Mouse (Mus musculus) right cerebral cortex, postnatal 10 days (tissue): ENCODE data around the gene Fcgrt.

Source experiments
- DNase-seq, 2 experiments: peaks; one replicate each; pipeline ENCODE4 v3.0.0; 2021; ENCODE audit warnings: low spot score in 2 of 2

Fcgrt gene

GRCm38 (mm10) chr7:45083300-45083890 is 20.3 kb downstream of the Fcgrt start:
- no peak for DNase-seq

GRCm38 (mm10) chr7:45082401-45083299 is 21.0 kb downstream of the Fcgrt start:
- DNase-seq, result peak in 1 of 2 experiments; percentile 57

GRCm38 (mm10) chr7:45081016-45081415 is 22.6 kb downstream of the Fcgrt start:
- no peak for DNase-seq

DNA sequence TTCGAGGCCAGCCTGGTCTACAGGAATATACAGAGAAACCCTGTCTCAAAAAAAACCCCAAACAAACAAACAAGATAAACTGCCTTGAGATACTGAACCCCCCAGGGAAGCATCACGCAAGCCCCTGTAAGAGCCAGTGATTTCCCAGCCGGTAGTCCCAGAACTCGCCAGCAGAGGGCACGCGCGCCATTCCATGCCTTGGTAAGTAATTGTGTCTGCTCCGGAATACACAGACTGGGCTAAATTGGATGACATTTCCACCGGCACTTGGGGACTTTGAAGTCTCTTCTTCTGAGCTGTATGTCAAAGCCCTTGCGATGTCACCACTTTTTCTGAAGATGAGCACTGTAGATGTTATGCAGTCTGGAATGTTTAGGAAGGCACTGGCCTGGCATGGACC is 23.8 kb downstream of the Fcgrt start:
- peak; percentile 91 to 94 for DNase-seq

- DNase-seq, result peak; percentile 65 to 78
Observed at GRCm38 (mm10) chr7:45078513-45078912, 25.1 kb downstream of the Fcgrt start.

GRCm38 (mm10) chr7:45077829-45078228 is 25.8 kb downstream of the Fcgrt start:
- DNase-seq, result no peak

DNA sequence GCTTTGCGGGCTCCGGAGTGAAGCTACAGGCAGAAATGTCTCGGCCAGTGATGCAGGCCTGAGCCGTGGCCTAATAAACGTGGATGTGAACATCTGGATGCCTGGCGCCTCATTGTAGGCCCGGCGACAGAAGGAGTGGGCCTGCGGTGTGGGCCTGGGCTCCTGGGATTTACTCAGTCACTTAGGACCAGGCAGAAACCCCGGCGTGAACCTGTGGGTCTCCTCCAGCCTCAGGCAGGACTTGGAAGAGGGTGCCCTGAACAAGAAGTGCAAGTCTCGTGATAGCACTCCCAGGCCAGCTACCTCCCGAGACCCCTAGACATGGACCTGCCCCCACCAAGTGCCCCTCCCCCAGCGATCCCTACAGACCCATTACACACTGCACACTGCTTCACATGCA is 26.3 kb downstream of the Fcgrt start:
- no peak for DNase-seq

- DNase-seq, result no peak
Observed at GRCm38 (mm10) chr7:45076501-45076900, 27.1 kb downstream of the Fcgrt start.

- DNase-seq, result no peak
Observed at GRCm38 (mm10) chr7:45075405-45075804, 28.2 kb downstream of the Fcgrt start.

- DNase-seq, result no peak
Observed at GRCm38 (mm10) chr7:45073949-45074348, 29.7 kb downstream of the Fcgrt start.

DNA sequence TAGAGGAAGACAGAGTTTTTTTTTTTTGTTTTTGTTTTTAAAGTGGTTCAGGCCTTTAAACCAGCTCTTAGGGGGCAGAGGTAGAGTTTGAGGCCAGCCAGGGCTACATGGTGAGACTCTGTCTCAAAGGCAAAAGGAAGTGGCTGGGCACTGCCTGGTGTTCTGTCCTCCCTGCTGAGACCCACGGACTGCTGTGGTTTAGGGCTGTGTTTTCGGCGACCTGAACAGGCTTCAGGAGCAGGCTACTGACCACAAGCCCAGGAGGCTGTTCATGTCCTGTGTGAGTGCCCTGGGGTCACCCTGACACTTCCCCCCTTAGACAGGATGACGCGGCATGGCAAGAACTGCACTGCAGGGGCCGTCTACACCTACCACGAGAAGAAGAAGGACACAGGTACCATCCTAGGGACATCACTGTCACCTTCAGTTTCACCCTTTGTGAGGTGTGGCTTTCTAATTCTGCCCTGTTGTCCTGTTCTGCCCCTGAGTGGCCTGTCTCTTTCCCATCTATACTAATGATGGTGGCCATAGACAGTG is 30.4 kb downstream of the Fcgrt start:
- no peak for DNase-seq

DNA sequence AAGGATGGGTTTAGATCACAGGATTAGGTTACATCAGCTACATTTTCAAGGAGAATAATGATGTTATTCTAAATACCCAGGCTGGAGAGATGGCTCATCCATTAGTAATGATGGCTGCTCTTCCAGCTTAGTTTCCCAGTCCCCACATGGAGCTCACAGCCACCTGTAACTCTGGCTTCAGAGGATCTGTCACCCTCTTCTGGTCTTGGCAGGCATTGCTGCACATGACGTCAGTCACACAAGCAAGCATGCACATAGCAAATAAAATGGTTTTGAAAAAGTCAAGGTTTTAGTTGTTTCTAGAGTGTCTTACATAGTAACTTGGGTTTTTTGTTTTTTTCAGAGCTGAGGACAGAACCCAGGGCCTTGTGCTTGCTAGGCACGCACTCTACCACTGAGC is 31.4 kb downstream of the Fcgrt start:
- DNase-seq, result no peak

DNA sequence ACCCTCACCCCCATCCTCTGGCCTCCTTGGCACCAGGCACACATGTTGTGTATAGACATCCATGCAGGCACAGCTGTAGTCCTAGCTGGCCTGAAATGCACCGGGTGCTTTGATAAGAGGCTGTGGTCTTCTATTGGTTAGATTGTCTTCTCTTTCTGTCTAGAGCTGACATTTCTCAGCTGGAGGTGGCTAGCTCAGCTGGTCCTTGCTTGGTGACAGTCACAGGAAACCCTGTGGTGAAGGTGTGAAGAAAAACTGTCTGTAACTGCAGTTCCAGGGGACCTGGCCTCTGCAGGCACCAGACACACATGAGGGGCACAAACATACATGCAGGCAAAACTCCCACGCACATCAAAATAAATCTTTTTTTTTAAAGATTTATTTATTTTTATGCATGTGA is 34.0 kb downstream of the Fcgrt start:
- no peak for DNase-seq

GRCm38 (mm10) chr7:45068000-45068318 is 35.7 kb downstream of the Fcgrt start:
- DNase-seq, result peak in 1 of 2 experiments; percentile 62

DNA sequence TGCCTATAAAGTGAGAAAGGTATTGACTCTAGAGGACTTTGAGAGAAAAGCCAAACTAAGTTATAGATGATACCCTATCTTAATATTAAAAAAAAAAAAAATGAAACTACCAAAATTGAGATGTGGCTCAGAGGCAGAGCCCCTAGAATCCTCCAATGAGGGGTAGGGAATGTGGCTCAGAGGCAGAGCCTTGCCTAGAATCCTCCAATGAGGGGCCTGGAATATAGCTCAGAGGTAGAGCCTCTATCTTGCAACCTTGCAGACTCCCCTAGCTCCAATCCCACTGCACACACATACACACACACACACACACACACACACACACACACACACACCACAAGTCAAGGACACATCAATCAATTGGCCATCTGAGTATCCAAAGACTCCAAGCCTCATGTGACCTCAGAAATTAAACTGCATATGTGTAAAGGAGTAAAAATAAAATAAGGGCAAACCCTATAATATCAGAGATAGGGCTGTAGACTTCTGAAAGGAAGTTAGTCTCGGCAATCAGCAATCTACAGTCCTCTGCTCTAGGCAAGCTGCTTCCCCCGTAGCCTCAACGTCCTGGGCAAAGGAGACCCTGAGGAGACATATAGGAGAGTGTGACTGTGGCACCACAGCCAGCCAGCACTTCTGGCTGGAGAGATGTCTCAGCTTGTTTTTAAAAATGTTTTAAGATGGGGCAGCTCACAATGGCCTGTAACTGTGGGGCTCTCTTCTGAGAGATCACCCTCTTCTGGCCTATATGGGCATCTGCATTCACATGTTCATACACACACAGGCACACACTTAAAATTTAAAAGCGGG is 36.3 kb downstream of the Fcgrt start:
- DNase-seq, result no peak

DNA sequence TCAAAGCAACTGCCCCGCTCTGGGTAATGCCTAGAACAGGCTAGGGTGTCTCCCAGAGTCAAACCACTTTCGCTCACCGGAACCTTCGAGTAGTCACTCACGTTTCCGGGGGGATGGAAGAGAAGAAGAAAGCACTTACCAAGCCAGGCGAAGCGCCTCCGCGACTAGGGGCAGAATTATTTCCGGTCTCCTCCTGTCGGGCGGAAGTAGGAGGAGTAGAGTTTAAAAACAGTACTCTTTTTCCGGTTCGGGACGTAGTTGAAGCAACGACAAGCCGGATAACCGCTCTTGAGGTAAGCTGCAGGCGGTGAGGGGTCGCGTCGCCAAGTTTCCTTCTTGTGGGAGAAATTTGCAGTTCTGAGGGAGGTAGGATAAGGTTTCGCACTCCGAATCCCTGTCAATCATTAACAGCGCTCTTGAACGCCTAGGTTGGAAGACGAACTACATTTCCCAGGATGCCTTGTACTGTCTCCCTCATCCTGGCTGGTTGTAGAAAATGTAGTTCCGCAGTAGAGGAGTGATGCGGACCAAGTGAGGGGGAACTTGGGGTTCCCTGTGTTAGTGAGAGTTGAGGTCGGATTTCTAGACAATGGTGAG is 41.3 kb downstream of the Fcgrt start, which contains the start of the genes Nosip and Prrg2:
Nosip (plus strand) TSS at position 191 of the 597 bp plus-strand sequence.
Prrg2 (minus strand) TSS at position 439 of the 597 bp plus-strand sequence.
- DNase-seq, result peak; percentile 96 to 97

DNA sequence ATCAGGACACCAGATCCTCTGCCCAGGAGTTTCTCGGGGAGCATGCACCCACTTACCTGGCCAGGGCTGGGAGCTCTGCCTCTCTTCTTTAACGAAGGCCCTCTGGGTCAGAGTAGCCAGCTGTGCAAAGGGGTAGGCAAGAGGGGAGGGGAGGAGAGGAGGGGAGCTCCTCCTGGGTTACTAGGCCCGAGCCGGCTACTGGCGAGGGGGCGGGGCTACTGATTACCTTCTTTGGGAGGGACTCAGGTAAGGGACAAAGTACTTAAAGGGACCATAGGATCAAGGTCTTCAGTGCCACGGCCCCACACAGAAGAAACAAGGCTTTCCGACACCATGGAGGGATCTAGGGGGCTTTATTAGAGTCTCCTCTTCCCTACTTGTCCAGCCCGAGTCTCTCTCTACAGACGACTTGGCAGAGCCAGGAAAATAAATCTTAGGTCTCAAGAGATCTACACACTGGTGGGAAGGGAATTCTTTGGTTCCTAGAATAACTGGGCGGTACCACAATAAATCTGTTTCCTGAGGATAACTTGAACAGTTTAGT is 42.0 kb downstream of the Fcgrt start:
- DNase-seq, result no peak

DNA sequence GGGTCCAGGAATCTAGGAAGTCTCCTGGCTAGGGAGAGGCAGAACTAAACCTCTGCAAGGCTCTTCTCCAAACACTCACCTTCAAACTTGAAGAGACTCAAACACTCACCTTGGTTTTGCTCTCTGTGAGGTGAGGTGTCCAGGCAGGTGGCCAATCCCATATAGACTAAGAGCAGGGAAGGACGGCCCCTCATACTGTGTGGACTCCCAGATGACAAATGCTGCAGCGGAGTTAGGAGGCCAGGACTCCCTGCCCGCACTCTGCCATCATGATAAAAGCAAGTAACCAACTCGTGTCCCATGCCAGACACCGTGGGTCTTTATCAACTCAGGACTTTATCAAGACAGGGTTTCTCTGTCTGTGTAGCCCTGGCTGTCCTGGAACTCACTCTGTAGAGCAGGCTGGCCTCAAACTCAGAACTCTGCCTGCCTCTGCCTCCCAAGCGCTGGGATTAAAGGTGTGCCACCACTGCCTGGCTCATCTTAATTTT is 43.0 kb downstream of the Fcgrt start:
- no peak for DNase-seq

- DNase-seq, result peak; percentile 56 to 68
Observed at GRCm38 (mm10) chr7:45058607-45059571, 44.8 kb downstream of the Fcgrt start.

DNA sequence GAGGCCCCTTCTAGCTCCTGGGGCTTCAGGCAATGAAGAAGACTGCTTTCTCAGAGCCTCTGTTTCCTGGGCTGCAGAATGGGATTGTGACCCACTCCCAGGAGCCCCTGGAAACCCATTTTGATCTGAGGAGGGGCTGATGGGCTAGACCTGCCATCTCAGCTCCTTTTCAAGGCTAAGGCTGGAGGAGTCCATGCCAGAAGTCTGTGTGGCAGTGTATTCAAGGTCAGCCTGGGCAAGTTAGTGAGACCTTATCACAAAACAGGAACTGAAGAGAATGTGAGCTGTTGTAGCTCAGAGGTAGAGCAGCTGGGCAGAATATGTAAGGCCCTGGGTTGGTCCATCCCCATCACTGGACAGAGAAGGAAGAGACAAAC is 46.7 kb downstream of the Fcgrt start:
- DNase-seq, result no peak
